23 mouse cellular contexts compared by ENCODE assay signal in genomic region chr4:42928952-42929351, GRCm38 (mm10). TPM values are rescaled to one million over a fixed set of nuclear protein-coding genes. Genes with fewer than 3 reads are reported as not detected.
DNase-seq lines count a peak whose midpoint lies in the region; TF ChIP-seq lines count a peak whose summit lies in the region.
"Had no signal": no experiment of that assay in that cellular context is flagged by ENCODE, and none has a peak within 500 bp of the region (broad histone marks: within the 10 kb centered on the region; RNA-seq: fewer than 3 reads in every experiment).

No protein-coding gene starts in this region.

- no peaks in the 10 kb centered on the region for H3K79me2 ChIP-seq in heart, adult 2 months (replicated peaks; ENCODE audit: control insufficient read depth, insufficient read depth, low read length)

- no peak overlapping the region for H3K27ac ChIP-seq in heart, embryonic 10.5 days
- no peak overlapping the region for H3K27ac ChIP-seq in heart, adult 2 months
- H3K27ac ChIP-seq: forebrain, embryonic 13.5 days; heart, embryonic 13.5 days; hindbrain, embryonic 13.5 days; hindbrain, postnatal 0 days had no signal

- peak; percentile 63 for DNase-seq in heart, embryonic 10.5 days (ENCODE audit: low spot score)
- DNase-seq in heart, adult 2 months = no peak
- peak; percentile 2 for DNase-seq in left cerebral cortex, postnatal 36 days (ENCODE audit: low spot score in 2 of 2)
- no peak for DNase-seq in left cerebral cortex, adult 8-10 months (ENCODE audit: low spot score in 2 of 2)
- DNase-seq in urinary bladder, postnatal 4 days (ENCODE audit: low spot score in 2 of 2) = peak; percentile 10 to 56
- DNase-seq in urinary bladder, adult 18-20 months (ENCODE audit: low spot score in 2 of 2) = no peak
- DNase-seq in spleen, postnatal 10 days (ENCODE audit: low spot score in 2 of 2) = no peak
- DNase-seq: adrenal gland, adult 2 months; adrenal gland, postnatal 25 days; cerebellum, adult 18-20 months; cerebellum, adult 9-11 months; cerebellum, postnatal 36 days; forebrain, postnatal 0 days; gastrocnemius, postnatal 36 days; heart, adult 18-20 months had no signal

- no peaks in the 10 kb centered on the region for H3K9me3 ChIP-seq in heart, embryonic 10.5 days
- H3K9me3 ChIP-seq: forebrain, embryonic 13.5 days; heart, embryonic 13.5 days; hindbrain, embryonic 13.5 days had no signal

- H3K27me3 ChIP-seq in heart, embryonic 10.5 days (ENCODE audit: insufficient read depth, poor library complexity, severe bottlenecking) = peaks cover 27% of the 10 kb centered on the region; the same call in 1 of the 2 replicates
- H3K27me3 ChIP-seq in heart, adult 2 months (ENCODE audit: control insufficient read depth, insufficient read depth, low read length) = no peaks in the 10 kb centered on the region

- H3K4me3 ChIP-seq in heart, embryonic 10.5 days = no peak overlapping the region
- H3K4me3 ChIP-seq in heart, adult 2 months = no peak overlapping the region
- H3K4me3 ChIP-seq: forebrain, embryonic 13.5 days; heart, embryonic 13.5 days; hindbrain, embryonic 13.5 days had no signal

- intact Hi-C loops in heart, adult 2 months (cut with DNase I) = no loop called here
- intact Hi-C loops in left cerebral cortex, postnatal 36 days (cut with DNase I) = no loop called here

- TF ChIP-seq EP300 in heart, adult 2 months (IDR thresholded peaks at IDR 0.05; ENCODE audit: insufficient read depth, low read depth, low read length) = no peak

- TF ChIP-seq CTCF in heart, adult 2 months (IDR thresholded peaks at IDR 0.05) = no peak

- no peak for TF ChIP-seq POLR2A in heart, adult 2 months (IDR thresholded peaks at IDR 0.05; ENCODE audit: insufficient read depth, low read depth, low read length)

- 88% methylated on average over 9 of the region's 9 CpGs for WGBS in heart, embryonic 10.5 days
- WGBS in heart, adult 2 months = 92% methylated on average over 9 of the region's 9 CpGs

- no peaks in the 10 kb centered on the region for H3K36me3 ChIP-seq in heart, embryonic 10.5 days
- no peaks in the 10 kb centered on the region for H3K36me3 ChIP-seq in heart, adult 2 months (ENCODE audit: control insufficient read depth, insufficient read depth, low read length)
- H3K36me3 ChIP-seq: heart, embryonic 13.5 days; hindbrain, embryonic 13.5 days had no signal

- no peak overlapping the region for H3K9ac ChIP-seq in heart, adult 2 months (ENCODE audit: low read depth, low read length)
- H3K9ac ChIP-seq: forebrain, embryonic 13.5 days; forebrain, postnatal 0 days; heart, embryonic 13.5 days; hindbrain, embryonic 13.5 days had no signal

- peaks cover 31% of the 10 kb centered on the region for H3K4me1 ChIP-seq in heart, embryonic 10.5 days
- peaks cover 5% of the 10 kb centered on the region for H3K4me1 ChIP-seq in heart, adult 2 months (ENCODE audit: control insufficient read depth, insufficient read depth, low read length)

RNA-seq across cellular contexts. Expression of gene Phf24, which starts 12.5 kb away (rescaled TPM):
- 1.5 and 2.8 TPM in 2 replicates for polyA plus RNA-seq in heart, embryonic 10.5 days (2016; fragmentation: Nextera tagmentation; extraction: Ambion mirVana)
- 1 to 10 TPM; 5.0 to 5.8 TPM for total RNA-seq in heart, adult 2 months (2021)
- polyA plus RNA-seq in heart, adult 2 months (2012; rRNA removed) = 4.8 and 7.8 TPM in 2 replicates
- 100 to 1,000 TPM; 333 to 352 TPM for total RNA-seq in left cerebral cortex, postnatal 36 days (2021)
- 100 to 1,000 TPM; 321 to 373 (median 328) TPM for total RNA-seq in left cerebral cortex, adult 8-10 months (2022)
- total RNA-seq: CH12.LX; hematopoietic stem cell, adult 5-6 weeks had no signal
- polyA plus RNA-seq: Patski had no signal

RNA-seq across cellular contexts. Expression of gene Dnajb5, which starts 20.7 kb away (rescaled TPM):
- 11.4 and 12.3 TPM in 2 replicates for polyA plus RNA-seq in heart, embryonic 10.5 days (2016; fragmentation: Nextera tagmentation; extraction: Ambion mirVana)
- 100 to 1,000 TPM in 1 of 2 experiments, 10 to 100 TPM in 1; 88.5 to 103 TPM for total RNA-seq in heart, adult 2 months (2021)
- 45.6 and 51.1 TPM in 2 replicates for polyA plus RNA-seq in heart, adult 2 months (2012; rRNA removed)
- total RNA-seq in left cerebral cortex, postnatal 36 days (2021) = 100 to 1,000 TPM; 197 to 202 TPM
- 100 to 1,000 TPM; 118 to 162 (median 149) TPM for total RNA-seq in left cerebral cortex, adult 8-10 months (2022)

RNA-seq across cellular contexts. Expression of gene 1700022I11Rik, which starts 40.5 kb away (rescaled TPM):
- polyA plus RNA-seq in heart, embryonic 10.5 days (2016; fragmentation: Nextera tagmentation; extraction: Ambion mirVana) = 0.25 and 0.70 TPM in 2 replicates
- not detected for total RNA-seq in heart, adult 2 months (2021)
- not detected in 2 replicates for polyA plus RNA-seq in heart, adult 2 months (2012; rRNA removed)
- not detected for total RNA-seq in left cerebral cortex, postnatal 36 days (2021)
- not detected for total RNA-seq in left cerebral cortex, adult 8-10 months (2022)
- total RNA-seq: adrenal gland, adult 2 months; adrenal gland, postnatal 25 days; forebrain, postnatal 0 days; gastrocnemius, adult 18-20 months; gastrocnemius, postnatal 36 days; heart, adult 18-20 months; hematopoietic stem cell, adult 5-6 weeks; hindbrain, postnatal 0 days had no signal
- polyA plus RNA-seq: adrenal gland, adult 2 months; Patski had no signal

RNA-seq across cellular contexts. Expression of gene Fam205c, which starts 54.9 kb away (rescaled TPM):
- 0.16 and 0.24 TPM in 2 replicates for polyA plus RNA-seq in heart, embryonic 10.5 days (2016; fragmentation: Nextera tagmentation; extraction: Ambion mirVana)
- 1 to 10 TPM; 8.3 to 9.8 TPM for total RNA-seq in heart, adult 2 months (2021)
- polyA plus RNA-seq in heart, adult 2 months (2012; rRNA removed) = 0.14 and 0.20 TPM in 2 replicates
- 1 to 10 TPM; 1.2 to 2.0 TPM for total RNA-seq in left cerebral cortex, postnatal 36 days (2021)
- 1 to 10 TPM; 1.3 to 2.4 (median 1.7) TPM for total RNA-seq in left cerebral cortex, adult 8-10 months (2022)
- total RNA-seq: adrenal gland, postnatal 25 days; CH12.LX; forebrain, postnatal 0 days; hematopoietic stem cell, adult 5-6 weeks; hindbrain, postnatal 0 days had no signal
- polyA plus RNA-seq: adrenal gland, adult 2 months; Patski had no signal

Comparison
In these comparisons a context has a peak if more than half of its experiments do, and no peak if none do; other contexts are left out.
1. DNase-seq: peak in heart, embryonic 10.5 days (single experiment), left cerebral cortex, postnatal 36 days (2 of 2) and urinary bladder, postnatal 4 days (2 of 2); none in heart, adult 2 months (0 of 2), left cerebral cortex, adult 8-10 months (0 of 2), urinary bladder, adult 18-20 months (0 of 2) and spleen, postnatal 10 days (0 of 2).
2. RNA of gene Phf24, which starts 12.5 kb away (total RNA-seq): 333 to 352 TPM in left cerebral cortex, postnatal 36 days and 321 to 373 TPM in left cerebral cortex, adult 8-10 months; 5.0 to 5.8 TPM in heart, adult 2 months; every median in the first group is over 10 times any median in the second.